Mouse (Mus musculus) intestine, postnatal 0 days (tissue): Measurements from ENCODE around the gene Mks1. TPM values are rescaled to one million over a fixed set of nuclear protein-coding genes. Genes with fewer than 3 reads are reported as not detected.

ENCODE experiments used
- ATAC-seq: fragments of 200-750 bp; cut with Nextera tagmentation; 2 replicates; pipeline ENCODE4 v1.8.0; 2017; ENCODE audit warnings: mild to moderate bottlenecking, moderate TSS enrichment, moderate library complexity
- H3K27ac ChIP-seq: fragments of 300-500 bp; sonication (generic); 2 replicates; pipeline ENCODE4 v1.5.1; 2014; ENCODE audit warnings: mild to moderate bottlenecking, low read depth, low read length, moderate library complexity
- H3K27me3 ChIP-seq: fragments of 300-500 bp; sonication (generic); replicated peaks from 2 replicates; pipeline ENCODE4 v1.6.1; 2014; ENCODE audit warnings: low read length, mixed read lengths; ENCODE audit not compliant: control insufficient read depth, insufficient read depth
- H3K36me3 ChIP-seq: fragments of 300-500 bp; sonication (generic); 2 replicates; pipeline ENCODE4 v1.6.1; 2014; ENCODE audit warnings: mild to moderate bottlenecking, moderate library complexity; ENCODE audit not compliant: control insufficient read depth, insufficient read depth
- H3K4me1 ChIP-seq: fragments of 300-500 bp; sonication (generic); replicated peaks from 2 replicates; pipeline ENCODE4 v1.6.1; 2014; ENCODE audit warnings: antibody characterized with exemption, low read length, mixed read lengths; ENCODE audit not compliant: control insufficient read depth, insufficient read depth
- H3K4me2 ChIP-seq: fragments of 300-500 bp; sonication (generic); replicated peaks from 2 replicates; pipeline ENCODE4 v1.6.1; 2014; ENCODE audit warnings: low read depth, mild to moderate bottlenecking, moderate library complexity
- H3K4me3 ChIP-seq: fragments of 300-500 bp; sonication (generic); 2 replicates; pipeline ENCODE4 v1.5.1; 2014; ENCODE audit warnings: low read depth, low read length
- H3K9ac ChIP-seq: fragments of 300-500 bp; sonication (generic); 2 replicates; pipeline ENCODE4 v1.6.1; 2014; ENCODE audit warnings: mild to moderate bottlenecking, low read depth, low read length
- H3K9me3 ChIP-seq: fragments of 300-500 bp; sonication (generic); 2 replicates; pipeline ENCODE4 v1.6.1; 2016; ENCODE audit warnings: mixed run types; ENCODE audit not compliant: control insufficient read depth
- CTCF ChIP-seq: sonication (generic); IDR thresholded peaks from 2 replicates; pipeline ENCODE4 v1.5.1; 2016; ENCODE audit warnings: low read depth, mild to moderate bottlenecking, control low read depth, antibody characterized with exemption, moderate library complexity
- WGBS: fragments of 180-500 bp; shearing (Covaris S2); extraction: QIAGEN DNeasy Blood & Tissue Kit; methylation state at CpG from one replicate; pipeline ENCODE4 v1.1.7; 2014; 5-methylcytosine and 5-hydroxymethylcytosine counted together
- polyA plus RNA-seq: library from polyadenylated mRNA; unstranded; fragments of >200 nt; fragmentation: Nextera tagmentation; extraction: Ambion mirVana; gene quantifications from 2 replicates; pipeline ENCODE4 v1.2.1, GENCODE M21; 2015

Mks1 gene
- polyA plus RNA-seq, 1 experiment from 2014 or later, result 2.6 TPM

DNA sequence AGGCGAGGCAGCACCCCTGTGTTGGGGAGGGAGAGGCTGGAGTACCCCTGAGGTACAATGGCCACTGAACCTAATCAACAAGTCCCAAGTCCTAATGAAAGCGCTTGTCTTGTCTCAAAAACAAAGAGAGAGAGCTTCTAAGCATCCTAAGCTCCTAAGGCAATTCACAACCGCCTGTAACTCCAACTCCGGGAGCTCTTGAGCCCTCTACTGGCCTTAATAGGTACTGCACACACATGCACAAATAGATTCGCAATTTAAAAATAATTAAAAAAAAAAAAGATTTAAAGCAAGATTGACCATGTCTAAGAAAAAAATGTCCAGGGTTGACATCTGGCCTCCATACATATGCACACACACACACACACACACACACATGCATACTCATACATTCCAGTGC is 30.5 kb downstream of the Mks1 start:
- Histone ChIP-seq H3K27me3 (no peaks in the 10 kb centered on the region), H3K4me2 (no peak overlapping the region), H3K9me3 (no peaks in the 10 kb centered on the region), H3K27ac (no peak overlapping the region), H3K4me3 (no peak overlapping the region), H3K9ac (no peak overlapping the region), H3K4me1 (no peaks in the 10 kb centered on the region), H3K36me3 (no peaks in the 10 kb centered on the region)
- WGBS, result 42% methylated on average over 5 of the region's 5 CpGs
- peak; percentile 70 for TF ChIP-seq CTCF
- no peak for ATAC-seq

- Histone ChIP-seq H3K27me3 (no peaks in the 10 kb centered on the region), H3K4me2 (no peak overlapping the region), H3K4me1 (no peaks in the 10 kb centered on the region), H3K27ac (no peak overlapping the region), H3K4me3 (no peak overlapping the region), H3K9ac (no peak overlapping the region), H3K36me3 (no peaks in the 10 kb centered on the region), H3K9me3 (no peaks in the 10 kb centered on the region)
- 79% methylated on average over 5 of the region's 5 CpGs for WGBS
- no peak for TF ChIP-seq CTCF
- ATAC-seq, result no peak
Observed at GRCm38 (mm10) chr11:87884856-87885255, 31.8 kb downstream of the Mks1 start.

GRCm38 (mm10) chr11:87892168-87892567 is 39.2 kb downstream of the Mks1 start, which contains the start of gene Olfr462:
Gene Olfr462, minus strand, starts transcription at chr11:87892268.
- no peak for ATAC-seq
- Histone ChIP-seq H3K9me3 (no peaks in the 10 kb centered on the region), H3K9ac (no peak within 1 kb of the TSS), H3K4me3 (no peak within 1 kb of the TSS), H3K4me2 (no peak within 1 kb of the TSS), H3K27ac (no peak within 1 kb of the TSS), H3K4me1 (no peaks in the 10 kb centered on the region), H3K36me3 (no peaks in the 10 kb centered on the region), H3K27me3 (no peaks in the 10 kb centered on the region)
- 84% methylated on average over 6 of the region's 6 CpGs for WGBS
- no peak for TF ChIP-seq CTCF

- TF ChIP-seq CTCF, result no peak
- Histone ChIP-seq H3K4me1 (no peaks in the 10 kb centered on the region), H3K4me3 (no peak within 1 kb of the TSS), H3K27me3 (0 out of 2 replicates have a peak, but pooled peaks cover 4% of the 10 kb centered on the region), H3K9ac (no peak within 1 kb of the TSS), H3K4me2 (no peak within 1 kb of the TSS), H3K27ac (no peak within 1 kb of the TSS), H3K9me3 (no peaks in the 10 kb centered on the region), H3K36me3 (no peaks in the 10 kb centered on the region)
- no peak for ATAC-seq
Observed at GRCm38 (mm10) chr11:87897287-87897686, 44.3 kb downstream of the Mks1 start, which contains the start of gene Olfr463. Gene Olfr463, minus strand, starts transcription at chr11:87897387.

- no peak for ATAC-seq
- no peak for TF ChIP-seq CTCF
- 78% methylated on average over 3 of the region's 3 CpGs for WGBS
- H3K27me3 ChIP-seq, result no peaks in the 10 kb centered on the region
- no peaks in the 10 kb centered on the region for H3K36me3 ChIP-seq
- no peak overlapping the region for H3K9ac ChIP-seq
- no peak overlapping the region for H3K4me2 ChIP-seq
- no peak overlapping the region for H3K27ac ChIP-seq
- H3K4me3 ChIP-seq, result no peak overlapping the region
- no peaks in the 10 kb centered on the region for H3K4me1 ChIP-seq
- no peaks in the 10 kb centered on the region for H3K9me3 ChIP-seq
Observed at GRCm38 (mm10) chr11:87904331-87904730, 51.3 kb downstream of the Mks1 start.

Other genes starting within 250 kb of the Mks1 start
- gene Hsf5, start 236.1 kb upstream of the Mks1 start, polyA plus RNA-seq, result 0.05 TPM in 1 of 2 replicates, not detected in the other
- gene Rnf43, start 190.5 kb upstream of the Mks1 start, polyA plus RNA-seq, result 9.5 and 10.7 TPM in 2 replicates
- gene Supt4a, start 115.7 kb upstream of the Mks1 start, polyA plus RNA-seq, result 79.7 and 87.5 TPM in 2 replicates
- 0.33 and 0.61 TPM in 2 replicates for gene Tspoap1, start 92.7 kb upstream of the Mks1 start, polyA plus RNA-seq
- gene Mpo, start 59.6 kb upstream of the Mks1 start, polyA plus RNA-seq, result 0.12 and 0.27 TPM in 2 replicates
- gene Lpo, start 24.9 kb upstream of the Mks1 start, polyA plus RNA-seq, result 0.22 TPM in 1 of 2 replicates, not detected in the other
- gene Epx, start 22.3 kb downstream of the Mks1 start, polyA plus RNA-seq, result 0.16 TPM in 1 of 2 replicates, not detected in the other
- gene Olfr462, start 39.1 kb downstream of the Mks1 start, polyA plus RNA-seq, result not detected in 2 replicates
- gene Olfr463, start 44.2 kb downstream of the Mks1 start, polyA plus RNA-seq, result not detected in 2 replicates
- not detected in 2 replicates for gene Olfr464, start 67.8 kb downstream of the Mks1 start, polyA plus RNA-seq
- 52.4 and 57.4 TPM in 2 replicates for gene Dynll2, start 134.3 kb downstream of the Mks1 start, polyA plus RNA-seq
- 70.7 and 73.2 TPM in 2 replicates for gene Srsf1, start 194.2 kb downstream of the Mks1 start, polyA plus RNA-seq
- 16.8 and 18.7 TPM in 2 replicates for gene Vezf1, start 215.1 kb downstream of the Mks1 start, polyA plus RNA-seq
- 7.1 and 10.1 TPM in 2 replicates for gene Cuedc1, start 244.8 kb downstream of the Mks1 start, polyA plus RNA-seq